Mouse (Mus musculus) E14TG2a.4 (cell line): ENCODE measurements around the gene Med22.
A peak's percentile ranks its signal among the peaks of the same experiment; 100 is the strongest.

ENCODE experiments used
- H3K27me3 ChIP-seq: 2 replicates; pipeline ENCODE4 v1.6.1; 2014; ENCODE audit warnings: low read length, control low read depth; ENCODE audit not compliant: insufficient read depth
- H3K36me3 ChIP-seq: 2 replicates; pipeline ENCODE4 v1.6.1; 2014; ENCODE audit warnings: low read length, control low read depth; ENCODE audit not compliant: insufficient read depth
- H3K4me1 ChIP-seq: replicated peaks from 2 replicates; pipeline ENCODE4 v1.6.1; 2014; ENCODE audit warnings: low read depth, low read length, control low read depth
- H3K4me3 ChIP-seq: replicated peaks from 2 replicates; pipeline ENCODE4 v1.5.1; 2014; ENCODE audit warnings: mild to moderate bottlenecking, low read length
- H3K9me3 ChIP-seq: 2 replicates; pipeline ENCODE4 v1.6.1; 2014; ENCODE audit warnings: low read length, control low read depth
- CTCF ChIP-seq: conservative IDR thresholded peaks from 2 replicates; pipeline ENCODE4 v1.5.1; 2014; ENCODE audit warnings: low read length
- NANOG ChIP-seq: IDR thresholded peaks from 2 replicates; pipeline ENCODE4 v1.6.1; 2014; ENCODE audit warnings: borderline replicate concordance, low read length, mixed read lengths
- POU5F1 ChIP-seq: IDR thresholded peaks from 2 replicates; pipeline ENCODE4 v1.6.1; 2014; ENCODE audit warnings: low read length, borderline replicate concordance

Gene Med22

GRCm38 (mm10) chr2:26921784-26922183 lies 11.3 kb upstream of the Med22 start:
- Histone ChIP-seq H3K9me3 (no peaks in the 10 kb centered on the region), H3K27me3 (no peaks in the 10 kb centered on the region), H3K36me3 (peaks cover 100% of the 10 kb centered on the region), H3K4me3 (no peak overlapping the region), H3K4me1 (peaks cover 38% of the 10 kb centered on the region)
- TF ChIP-seq POU5F1 = no peak

- Histone ChIP-seq H3K27me3 (no peaks in the 10 kb centered on the region), H3K9me3 (peaks cover 2% of the 10 kb centered on the region; the same call in 1 of the 2 replicates), H3K36me3 (peaks cover 87% of the 10 kb centered on the region), H3K4me1 (peaks cover 49% of the 10 kb centered on the region), H3K4me3 (no peak overlapping the region)
- no peak for TF ChIP-seq POU5F1
- no peak for TF ChIP-seq CTCF
- no peak for TF ChIP-seq NANOG
Measured at GRCm38 (mm10) chr2:26920190-26920855, 9.8 kb upstream of the Med22 start.

- peaks cover 55% of the 10 kb centered on the region for H3K4me1 ChIP-seq
- H3K4me3 ChIP-seq = no peak overlapping the region
- peaks cover 83% of the 10 kb centered on the region for H3K36me3 ChIP-seq
- no peaks in the 10 kb centered on the region for H3K27me3 ChIP-seq
- TF ChIP-seq NANOG (no peak), POU5F1 (no peak), CTCF (no peak)
- peaks cover 9% of the 10 kb centered on the region; the same call in 1 of the 2 replicates for H3K9me3 ChIP-seq
Measured at GRCm38 (mm10) chr2:26919684-26920083, 9.2 kb upstream of the Med22 start.

GRCm38 (mm10) chr2:26916738-26917137 lies 6.3 kb upstream of the Med22 start:
- Histone ChIP-seq H3K9me3 (peaks cover 35% of the 10 kb centered on the region), H3K4me3 (peak overlapping the region; percentile 92), H3K27me3 (no peaks in the 10 kb centered on the region), H3K36me3 (peaks cover 83% of the 10 kb centered on the region), H3K4me1 (peaks cover 68% of the 10 kb centered on the region)
- TF ChIP-seq POU5F1 = no peak
- TF ChIP-seq CTCF = no peak
- TF ChIP-seq NANOG = no peak

- Histone ChIP-seq H3K4me1 (peaks cover 66% of the 10 kb centered on the region), H3K27me3 (no peaks in the 10 kb centered on the region), H3K9me3 (peaks cover 41% of the 10 kb centered on the region), H3K4me3 (peak within 1 kb of the TSS; percentile 92), H3K36me3 (peaks cover 83% of the 10 kb centered on the region)
- TF ChIP-seq CTCF (no peak), NANOG (no peak), POU5F1 (no peak)
Measured at GRCm38 (mm10) chr2:26915927-26916728, 5.7 kb upstream of the Med22 start, which contains the start of the genes Surf2 and Surf1. Gene Surf2 (plus strand): TSS chr2:26916367. Gene Surf1 (minus strand): TSS chr2:26916530.

- TF ChIP-seq CTCF (no peak), NANOG (no peak), POU5F1 (no peak)
- Histone ChIP-seq H3K36me3 (peaks cover 69% of the 10 kb centered on the region), H3K4me1 (peaks cover 62% of the 10 kb centered on the region), H3K9me3 (peaks cover 41% of the 10 kb centered on the region), H3K27me3 (no peaks in the 10 kb centered on the region), H3K4me3 (peak overlapping the region; percentile 99)
Measured at GRCm38 (mm10) chr2:26914148-26914941, 3.9 kb upstream of the Med22 start.

- H3K27me3 ChIP-seq = no peaks in the 10 kb centered on the region
- H3K36me3 ChIP-seq = peaks cover 67% of the 10 kb centered on the region
- H3K9me3 ChIP-seq = peaks cover 41% of the 10 kb centered on the region
- TF ChIP-seq NANOG (no peak), CTCF (no peak), POU5F1 (no peak)
- H3K4me1 ChIP-seq = peaks cover 63% of the 10 kb centered on the region
- H3K4me3 ChIP-seq = peak overlapping the region; percentile 99
Measured at GRCm38 (mm10) chr2:26913416-26914147, 3.1 kb upstream of the Med22 start.

- Histone ChIP-seq H3K4me3 (peak overlapping the region; percentile 99), H3K36me3 (peaks cover 67% of the 10 kb centered on the region), H3K4me1 (peaks cover 63% of the 10 kb centered on the region), H3K9me3 (peaks cover 41% of the 10 kb centered on the region), H3K27me3 (no peaks in the 10 kb centered on the region)
- TF ChIP-seq POU5F1 = no peak
Measured at GRCm38 (mm10) chr2:26912253-26912770, 1.8 kb upstream of the Med22 start.
